Mouse (Mus musculus): ENCODE results near the gene Ifrd1. TPM values are rescaled to one million over a fixed set of nuclear protein-coding genes. Genes with fewer than 3 reads are reported as not detected.

Gene Ifrd1
- polyA plus RNA-seq, 1 experiment, result 131 TPM

GRCm38 (mm10) chr12:40254729-40255128, 6.4 kb upstream of the Ifrd1 start:
- Histone ChIP-seq H3K27me3 (ENCODE audit: control insufficient read depth, insufficient read depth, low read length) (no peaks in the 10 kb centered on the region), H3K27ac (ENCODE audit: insufficient read depth, low read depth, low read length) (no peak overlapping the region), H3K36me3 (ENCODE audit: control insufficient read depth, insufficient read depth, low read length) (no peaks in the 10 kb centered on the region), H3K4me1 (ENCODE audit: control insufficient read depth, insufficient read depth, insufficient read length, low read length) (no peaks in the 10 kb centered on the region), H3K4me3 (ENCODE audit: low read depth, low read length) (no peak overlapping the region)
- WGBS, result 75% methylated on average over 11 of the region's 11 CpGs
- TF ChIP-seq POLR2A (IDR thresholded peaks at IDR 0.05; ENCODE audit: low read depth, low read length), result no peak

GRCm38 (mm10) chr12:40253241-40253640, 4.9 kb upstream of the Ifrd1 start:
- Histone ChIP-seq H3K4me3 (ENCODE audit: low read depth, low read length) (no peak overlapping the region), H3K27ac (ENCODE audit: insufficient read depth, low read depth, low read length) (no peak overlapping the region), H3K27me3 (ENCODE audit: control insufficient read depth, insufficient read depth, low read length) (no peaks in the 10 kb centered on the region), H3K4me1 (ENCODE audit: control insufficient read depth, insufficient read depth, insufficient read length, low read length) (peaks cover 9% of the 10 kb centered on the region; the same call in 1 of the 2 replicates), H3K36me3 (ENCODE audit: control insufficient read depth, insufficient read depth, low read length) (no peaks in the 10 kb centered on the region)
- TF ChIP-seq CTCF (IDR thresholded peaks at IDR 0.05; ENCODE audit: extremely low read depth, insufficient read length, insufficient replicate concordance, low read depth, low read length), result no peak
- no peak for TF ChIP-seq POLR2A (IDR thresholded peaks at IDR 0.05; ENCODE audit: low read depth, low read length)
- 41% methylated on average over 5 of the region's 5 CpGs for WGBS

GRCm38 (mm10) chr12:40250256-40250655, 2.0 kb upstream of the Ifrd1 start:
- Histone ChIP-seq H3K27ac (ENCODE audit: insufficient read depth, low read depth, low read length) (no peak overlapping the region), H3K27me3 (ENCODE audit: control insufficient read depth, insufficient read depth, low read length) (no peaks in the 10 kb centered on the region), H3K4me1 (ENCODE audit: control insufficient read depth, insufficient read depth, insufficient read length, low read length) (peaks cover 17% of the 10 kb centered on the region; the same call in 1 of the 2 replicates), H3K36me3 (ENCODE audit: control insufficient read depth, insufficient read depth, low read length) (no peaks in the 10 kb centered on the region), H3K4me3 (ENCODE audit: low read depth, low read length) (no peak overlapping the region)
- no peak for TF ChIP-seq CTCF (IDR thresholded peaks at IDR 0.05; ENCODE audit: extremely low read depth, insufficient read length, insufficient replicate concordance, low read depth, low read length)
- no peak for TF ChIP-seq POLR2A (IDR thresholded peaks at IDR 0.05; ENCODE audit: low read depth, low read length)

- peaks cover 19% of the 10 kb centered on the region for H3K4me1 ChIP-seq (ENCODE audit: control insufficient read depth, insufficient read depth, insufficient read length, low read length)
- 44% methylated on average over 6 of the region's 6 CpGs for WGBS
- no peak overlapping the region for H3K27ac ChIP-seq (ENCODE audit: insufficient read depth, low read depth, low read length)
- TF ChIP-seq POLR2A (IDR thresholded peaks at IDR 0.05; ENCODE audit: low read depth, low read length) (no peak), CTCF (IDR thresholded peaks at IDR 0.05; ENCODE audit: extremely low read depth, insufficient read length, insufficient replicate concordance, low read depth, low read length) (no peak)
- no peaks in the 10 kb centered on the region for H3K36me3 ChIP-seq (ENCODE audit: control insufficient read depth, insufficient read depth, low read length)
- no peaks in the 10 kb centered on the region for H3K27me3 ChIP-seq (ENCODE audit: control insufficient read depth, insufficient read depth, low read length)
- H3K4me3 ChIP-seq (ENCODE audit: low read depth, low read length), result no peak overlapping the region
Measured at GRCm38 (mm10) chr12:40247976-40248375, 328 bp downstream of the Ifrd1 start.

GRCm38 (mm10) chr12:40247384-40247783, 920 bp downstream of the Ifrd1 start:
- no peak overlapping the region for H3K4me3 ChIP-seq (ENCODE audit: low read depth, low read length)
- no peaks in the 10 kb centered on the region for H3K36me3 ChIP-seq (ENCODE audit: control insufficient read depth, insufficient read depth, low read length)
- no peak overlapping the region for H3K27ac ChIP-seq (ENCODE audit: insufficient read depth, low read depth, low read length)
- peaks cover 19% of the 10 kb centered on the region for H3K4me1 ChIP-seq (ENCODE audit: control insufficient read depth, insufficient read depth, insufficient read length, low read length)
- 23% methylated on average over 4 of the region's 4 CpGs for WGBS
- no peaks in the 10 kb centered on the region for H3K27me3 ChIP-seq (ENCODE audit: control insufficient read depth, insufficient read depth, low read length)
- TF ChIP-seq CTCF (IDR thresholded peaks at IDR 0.05; ENCODE audit: extremely low read depth, insufficient read length, insufficient replicate concordance, low read depth, low read length), result no peak
- TF ChIP-seq POLR2A (IDR thresholded peaks at IDR 0.05; ENCODE audit: low read depth, low read length), result no peak

GRCm38 (mm10) chr12:40245434-40245970, 2.8 kb downstream of the Ifrd1 start:
- H3K4me3 ChIP-seq (ENCODE audit: low read depth, low read length), result no peak overlapping the region
- 82% methylated on average over 7 of the region's 7 CpGs for whole genome bisulfite sequencing
- H3K4me1 ChIP-seq (ENCODE audit: control insufficient read depth, insufficient read depth, insufficient read length, low read length), result peaks cover 19% of the 10 kb centered on the region
- TF ChIP-seq POLR2A (IDR thresholded peaks at IDR 0.05; ENCODE audit: low read depth, low read length) (no peak), CTCF (IDR thresholded peaks at IDR 0.05; ENCODE audit: extremely low read depth, insufficient read length, insufficient replicate concordance, low read depth, low read length) (no peak)
- no peaks in the 10 kb centered on the region for H3K27me3 ChIP-seq (ENCODE audit: control insufficient read depth, insufficient read depth, low read length)
- H3K36me3 ChIP-seq (ENCODE audit: control insufficient read depth, insufficient read depth, low read length), result no peaks in the 10 kb centered on the region
- no peak overlapping the region for H3K27ac ChIP-seq (ENCODE audit: insufficient read depth, low read depth, low read length)

GRCm38 (mm10) chr12:40244926-40245325, 3.4 kb downstream of the Ifrd1 start:
- H3K27ac ChIP-seq (ENCODE audit: insufficient read depth, low read depth, low read length), result no peak overlapping the region
- H3K36me3 ChIP-seq (ENCODE audit: control insufficient read depth, insufficient read depth, low read length), result no peaks in the 10 kb centered on the region
- H3K27me3 ChIP-seq (ENCODE audit: control insufficient read depth, insufficient read depth, low read length), result no peaks in the 10 kb centered on the region
- TF ChIP-seq CTCF (IDR thresholded peaks at IDR 0.05; ENCODE audit: extremely low read depth, insufficient read length, insufficient replicate concordance, low read depth, low read length) (no peak), POLR2A (IDR thresholded peaks at IDR 0.05; ENCODE audit: low read depth, low read length) (no peak)
- H3K4me1 ChIP-seq (ENCODE audit: control insufficient read depth, insufficient read depth, insufficient read length, low read length), result peaks cover 19% of the 10 kb centered on the region
- H3K4me3 ChIP-seq (ENCODE audit: low read depth, low read length), result no peak overlapping the region
- WGBS, result 93% methylated on average over 5 of the region's 5 CpGs
